Comparison of ENCODE assay signal across 19 mouse cellular contexts in the genomic region with DNA sequence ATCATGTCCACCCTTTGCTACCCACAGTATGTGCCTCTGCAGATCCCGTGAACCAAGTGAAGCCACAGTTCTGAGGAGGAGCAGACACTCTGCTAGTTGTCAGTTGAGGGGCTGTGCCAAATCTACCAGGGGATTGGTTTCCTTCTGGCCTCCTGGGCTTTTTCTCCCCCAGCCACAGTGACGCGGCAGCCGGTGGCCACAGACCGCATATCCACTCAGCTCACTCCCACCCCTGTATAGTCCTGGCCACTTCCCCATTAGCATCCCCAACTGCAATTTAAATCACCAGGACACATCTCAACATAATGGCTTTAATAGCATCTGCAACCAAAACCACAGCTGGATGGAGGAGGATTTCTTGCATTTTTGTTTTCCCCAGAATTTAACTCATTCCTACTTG. TPM values are rescaled to one million over a fixed set of nuclear protein-coding genes. Genes with fewer than 3 reads are reported as not detected.
A peak's percentile ranks its signal among the peaks of the same experiment; 100 is the strongest.
DNase-seq lines count a peak whose midpoint lies in the region; ATAC-seq and TF ChIP-seq lines count a peak whose summit lies in the region.
"Had no signal": no experiment of that assay in that cellular context is flagged by ENCODE, and none has a peak within 500 bp of the region (broad histone marks: within the 10 kb centered on the region; RNA-seq: fewer than 3 reads in every experiment).

No protein-coding gene starts in this region.

- no peaks in the 10 kb centered on the region for H3K27me3 ChIP-seq in embryonic facial prominence, embryonic 15.5 days
- H3K27me3 ChIP-seq in heart, adult 2 months (ENCODE audit: control insufficient read depth, insufficient read depth, low read length): no peaks in the 10 kb centered on the region
- no peaks in the 10 kb centered on the region for H3K27me3 ChIP-seq in lung, postnatal 0 days (replicated peaks; ENCODE audit: insufficient read depth, low read length)
- H3K27me3 ChIP-seq: forebrain, embryonic 13.5 days; heart, embryonic 13.5 days; neural tube, embryonic 12.5 days had no signal

- peak overlapping the region; percentile 2; the same call in 1 of the 2 replicates for H3K27ac ChIP-seq in layer of hippocampus, adult 2 months
- no peak overlapping the region for H3K27ac ChIP-seq in bone marrow, adult 2 months (ENCODE audit: control insufficient read depth, insufficient read depth, low read depth, low read length, poor library complexity)
- peak overlapping the region; percentile 72 for H3K27ac ChIP-seq in embryonic facial prominence, embryonic 15.5 days (replicated peaks)
- H3K27ac ChIP-seq in heart, adult 2 months: no peak overlapping the region
- H3K27ac ChIP-seq in lung, postnatal 0 days (ENCODE audit: low read length): no peak overlapping the region
- H3K27ac ChIP-seq: forebrain, embryonic 13.5 days; heart, embryonic 13.5 days; hindbrain, embryonic 14.5 days; midbrain, embryonic 10.5 days; neural tube, embryonic 12.5 days had no signal

- 4% methylated on average over 5 of the region's 5 CpGs for WGBS in bone marrow, adult 2 months
- WGBS in embryonic facial prominence, embryonic 15.5 days: 15% methylated on average over 5 of the region's 5 CpGs
- 74% methylated on average over 5 of the region's 5 CpGs for WGBS in heart, adult 2 months
- WGBS in lung, postnatal 0 days: 90% methylated on average over 3 of the region's 5 CpGs

- TF ChIP-seq POLR2A in bone marrow, adult 2 months (IDR thresholded peaks at IDR 0.05; ENCODE audit: borderline replicate concordance, control insufficient read depth, low read depth, low read length): 0 out of 2 replicates have a peak, but pooled peaks have one; percentile 8
- TF ChIP-seq POLR2A in heart, adult 2 months (IDR thresholded peaks at IDR 0.05; ENCODE audit: insufficient read depth, low read depth, low read length): no peak

- H3K4me2 ChIP-seq in embryonic facial prominence, embryonic 15.5 days (replicated peaks): 0 out of 2 replicates have a peak overlapping the region, but pooled peaks have one; percentile 10
- no peak overlapping the region for H3K4me2 ChIP-seq in lung, postnatal 0 days (replicated peaks; ENCODE audit: low read depth, low read length)
- H3K4me2 ChIP-seq: forebrain, embryonic 13.5 days; heart, embryonic 13.5 days; hindbrain, embryonic 14.5 days; neural tube, embryonic 12.5 days had no signal

- H3K4me1 ChIP-seq in bone marrow, adult 2 months (ENCODE audit: control insufficient read depth, insufficient read depth, low read length): peaks cover 6% of the 10 kb centered on the region
- H3K4me1 ChIP-seq in embryonic facial prominence, embryonic 15.5 days: peaks cover 54% of the 10 kb centered on the region
- H3K4me1 ChIP-seq in heart, adult 2 months (ENCODE audit: control insufficient read depth, insufficient read depth, low read length): peaks cover 6% of the 10 kb centered on the region
- H3K4me1 ChIP-seq in lung, postnatal 0 days (ENCODE audit: insufficient read depth, low read depth, low read length): no peaks in the 10 kb centered on the region; the same call in 1 of the 2 replicates
- H3K4me1 ChIP-seq: forebrain, embryonic 13.5 days; midbrain, embryonic 10.5 days; neural tube, embryonic 12.5 days had no signal

- H3K36me3 ChIP-seq in embryonic facial prominence, embryonic 15.5 days: peaks cover 35% of the 10 kb centered on the region
- H3K36me3 ChIP-seq in heart, adult 2 months (ENCODE audit: control insufficient read depth, insufficient read depth, low read length): no peaks in the 10 kb centered on the region
- H3K36me3 ChIP-seq in lung, postnatal 0 days (ENCODE audit: insufficient read depth, low read length): no peaks in the 10 kb centered on the region; the same call in 1 of the 2 replicates

- intact Hi-C loops in heart, adult 2 months (cut with DNase I): no loop called here

- DNase-seq in layer of hippocampus, adult 2 months (ENCODE audit: low spot score in 2 of 2): no peak
- no peak for DNase-seq in layer of hippocampus, adult 11-12 months (ENCODE audit: low spot score)
- no peak for DNase-seq in heart, adult 2 months
- DNase-seq in lung, postnatal 0 days (ENCODE audit: low spot score): no peak
- no peak for DNase-seq in testis, postnatal 14 days (ENCODE audit: low spot score)
- DNase-seq: adrenal gland, adult 8-10 months; gastrocnemius, postnatal 10 days; kidney, postnatal 36 days; lung, adult 2 months; spleen, adult 18-20 months had no signal

- no peak overlapping the region for H3K4me3 ChIP-seq in layer of hippocampus, adult 2 months
- no peak overlapping the region for H3K4me3 ChIP-seq in bone marrow, adult 2 months (replicated peaks; ENCODE audit: control insufficient read depth, low read depth, low read length)
- no peak overlapping the region for H3K4me3 ChIP-seq in embryonic facial prominence, embryonic 15.5 days (replicated peaks)
- H3K4me3 ChIP-seq in heart, adult 2 months: no peak overlapping the region
- no peak overlapping the region for H3K4me3 ChIP-seq in lung, postnatal 0 days (ENCODE audit: low read depth, low read length)
- H3K4me3 ChIP-seq: forebrain, embryonic 13.5 days; heart, embryonic 13.5 days; midbrain, embryonic 10.5 days; neural tube, embryonic 12.5 days had no signal

- TF ChIP-seq EP300 in heart, adult 2 months (IDR thresholded peaks at IDR 0.05; ENCODE audit: insufficient read depth, low read depth, low read length): no peak
- no peak for TF ChIP-seq EP300 in lung, postnatal 0 days (IDR thresholded peaks at IDR 0.05)

- no peak overlapping the region for H3K9ac ChIP-seq in embryonic facial prominence, embryonic 15.5 days
- no peak overlapping the region for H3K9ac ChIP-seq in heart, adult 2 months (ENCODE audit: low read depth, low read length)
- no peak overlapping the region for H3K9ac ChIP-seq in lung, postnatal 0 days (replicated peaks; ENCODE audit: low read depth)
- H3K9ac ChIP-seq: forebrain, embryonic 13.5 days; heart, embryonic 13.5 days; hindbrain, embryonic 14.5 days; neural tube, embryonic 12.5 days had no signal

- TF ChIP-seq CTCF in layer of hippocampus, adult 2 months (conservative IDR thresholded peaks at IDR 0.05): no peak
- no peak for TF ChIP-seq CTCF in bone marrow, adult 2 months (IDR thresholded peaks at IDR 0.05; ENCODE audit: control insufficient read depth, insufficient read depth, low read length)
- TF ChIP-seq CTCF in heart, adult 2 months (IDR thresholded peaks at IDR 0.05): no peak
- TF ChIP-seq CTCF in lung, postnatal 0 days (IDR thresholded peaks at IDR 0.05): no peak

- peak; percentile 86 for ATAC-seq in embryonic facial prominence, embryonic 15.5 days (ENCODE audit: insufficient number of reproducible peaks, low FRiP score, low TSS enrichment, low read depth)
- peak; percentile 55 for ATAC-seq in megakaryocyte-erythroid progenitor cell, adult 5-6 weeks (replicated peaks; ENCODE audit: low FRiP score, low TSS enrichment, poor library complexity, severe bottlenecking)
- no peak for ATAC-seq in lung, postnatal 0 days
- ATAC-seq: forebrain, embryonic 13.5 days had no signal

- H3K9me3 ChIP-seq in embryonic facial prominence, embryonic 15.5 days (replicated peaks): no peaks in the 10 kb centered on the region
- no peaks in the 10 kb centered on the region for H3K9me3 ChIP-seq in lung, postnatal 0 days (ENCODE audit: low read length)
- H3K9me3 ChIP-seq: forebrain, embryonic 13.5 days; heart, embryonic 13.5 days; midbrain, embryonic 10.5 days; neural tube, embryonic 12.5 days had no signal

- H3K79me2 ChIP-seq in heart, adult 2 months (replicated peaks; ENCODE audit: control insufficient read depth, insufficient read depth, low read length): no peaks in the 10 kb centered on the region

RNA-seq across cellular contexts. Expression of gene Jmjd4, which starts 31.1 kb away (rescaled TPM):
- 10 to 100 TPM; 27.0 to 28.0 TPM for total RNA-seq in layer of hippocampus, adult 2 months (2021)
- 1.4 and 2.8 TPM in 2 replicates for polyA plus RNA-seq in bone marrow, adult 2 months (2011; ENCODE audit: insufficient read depth, insufficient read length, low replicate concordance, missing spikeins)
- 10.8 and 12.1 TPM in 2 replicates for polyA plus RNA-seq in embryonic facial prominence, embryonic 15.5 days (2015; fragmentation: Nextera tagmentation; extraction: Ambion mirVana)
- 10.2 and 12.8 TPM in 2 replicates for total RNA-seq in megakaryocyte-erythroid progenitor cell, adult 5-6 weeks (2014; fragmentation: Nextera tagmentation)
- 7.4 and 10.3 TPM in 2 replicates for total RNA-seq in megakaryocyte-erythroid progenitor cell, adult 5-6 weeks (2017)
- 10 to 100 TPM; 11.8 to 12.9 TPM for total RNA-seq in heart, adult 2 months (2021)
- polyA plus RNA-seq in heart, adult 2 months (2012; rRNA removed): 6.6 and 11.2 TPM in 2 replicates
- polyA plus RNA-seq in lung, postnatal 0 days (2015; fragmentation: Nextera tagmentation; extraction: Ambion mirVana): 5.5 and 5.7 TPM in 2 replicates

RNA-seq across cellular contexts. Expression of gene Snap47, which starts 32.3 kb away (rescaled TPM):
- 100 to 1,000 TPM; 341 to 356 TPM for total RNA-seq in layer of hippocampus, adult 2 months (2021)
- polyA plus RNA-seq in bone marrow, adult 2 months (2011; ENCODE audit: insufficient read depth, insufficient read length, low replicate concordance, missing spikeins): 3.8 and 14.4 TPM in 2 replicates
- 115 and 121 TPM in 2 replicates for polyA plus RNA-seq in embryonic facial prominence, embryonic 15.5 days (2015; fragmentation: Nextera tagmentation; extraction: Ambion mirVana)
- total RNA-seq in megakaryocyte-erythroid progenitor cell, adult 5-6 weeks (2014; fragmentation: Nextera tagmentation): 8.7 and 11.5 TPM in 2 replicates
- total RNA-seq in megakaryocyte-erythroid progenitor cell, adult 5-6 weeks (2017): 9.0 and 9.6 TPM in 2 replicates
- total RNA-seq in heart, adult 2 months (2021): 10 to 100 TPM; 37.7 to 42.2 TPM
- polyA plus RNA-seq in heart, adult 2 months (2012; rRNA removed): 49.4 and 85.7 TPM in 2 replicates
- 54.0 and 56.7 TPM in 2 replicates for polyA plus RNA-seq in lung, postnatal 0 days (2015; fragmentation: Nextera tagmentation; extraction: Ambion mirVana)

RNA-seq across cellular contexts. Expression of gene Prss38, which starts 43.3 kb away (rescaled TPM):
- not detected for total RNA-seq in layer of hippocampus, adult 2 months (2021)
- polyA plus RNA-seq in bone marrow, adult 2 months (2011; ENCODE audit: insufficient read depth, insufficient read length, low replicate concordance, missing spikeins): not detected in 2 replicates
- not detected in 2 replicates for polyA plus RNA-seq in embryonic facial prominence, embryonic 15.5 days (2015; fragmentation: Nextera tagmentation; extraction: Ambion mirVana)
- not detected in 2 replicates for total RNA-seq in megakaryocyte-erythroid progenitor cell, adult 5-6 weeks (2014; fragmentation: Nextera tagmentation)
- total RNA-seq in megakaryocyte-erythroid progenitor cell, adult 5-6 weeks (2017): not detected in 2 replicates
- total RNA-seq in heart, adult 2 months (2021): not detected
- polyA plus RNA-seq in heart, adult 2 months (2012; rRNA removed): not detected in 2 replicates
- not detected in 2 replicates for polyA plus RNA-seq in lung, postnatal 0 days (2015; fragmentation: Nextera tagmentation; extraction: Ambion mirVana)
- total RNA-seq: adrenal gland, adult 8-10 months; gastrocnemius, postnatal 10 days; left cerebral cortex, adult 18-20 months had no signal
- polyA plus RNA-seq: forebrain, embryonic 13.5 days; heart, embryonic 13.5 days; hindbrain, embryonic 14.5 days; lung, adult 2 months; midbrain, embryonic 10.5 days; neural tube, embryonic 12.5 days had no signal

RNA-seq across cellular contexts. Expression of gene Zfp867, which starts 53.6 kb away (rescaled TPM):
- 1 to 10 TPM; 4.9 to 5.1 TPM for total RNA-seq in layer of hippocampus, adult 2 months (2021)
- polyA plus RNA-seq in bone marrow, adult 2 months (2011; ENCODE audit: insufficient read depth, insufficient read length, low replicate concordance, missing spikeins): 1.3 and 1.6 TPM in 2 replicates
- polyA plus RNA-seq in embryonic facial prominence, embryonic 15.5 days (2015; fragmentation: Nextera tagmentation; extraction: Ambion mirVana): 8.8 and 8.9 TPM in 2 replicates
- total RNA-seq in megakaryocyte-erythroid progenitor cell, adult 5-6 weeks (2014; fragmentation: Nextera tagmentation): 2.0 and 2.6 TPM in 2 replicates
- total RNA-seq in megakaryocyte-erythroid progenitor cell, adult 5-6 weeks (2017): 2.2 and 2.7 TPM in 2 replicates
- total RNA-seq in heart, adult 2 months (2021): 1 to 10 TPM; 3.0 to 4.7 TPM
- polyA plus RNA-seq in heart, adult 2 months (2012; rRNA removed): 1.00 and 2.1 TPM in 2 replicates
- 7.3 and 7.4 TPM in 2 replicates for polyA plus RNA-seq in lung, postnatal 0 days (2015; fragmentation: Nextera tagmentation; extraction: Ambion mirVana)

Comparison
In these comparisons a context has a peak if more than half of its experiments do, and no peak if none do; other contexts are left out.
1. H3K27ac ChIP-seq: peak in layer of hippocampus, adult 2 months (single experiment) and embryonic facial prominence, embryonic 15.5 days (single experiment); none in bone marrow, adult 2 months (single experiment), heart, adult 2 months (single experiment) and lung, postnatal 0 days (single experiment).